Mouse (Mus musculus): ENCODE measurements around the gene Xk. TPM values are rescaled to one million over a fixed set of nuclear protein-coding genes. Genes with fewer than 3 reads are reported as not detected.

Xk gene
- total RNA-seq, 2 experiments from 2014 or later = 4.3 to 6.4 TPM

Other genes with a start within 250 kb of the Xk start
- not detected for gene Fthl17e, start 239.3 kb upstream of the Xk start, total RNA-seq (2021)
- gene Fthl17f, start 209.7 kb upstream of the Xk start, total RNA-seq (2021) = not detected
- not detected for gene 4930402K13Rik, start 168.2 kb upstream of the Xk start, total RNA-seq (2021)
- under 1 TPM; 0.13 to 0.73 TPM for gene Lancl3, start 72.9 kb upstream of the Xk start, total RNA-seq (2021)
- not detected for gene Gm14862, start 15.9 kb upstream of the Xk start, total RNA-seq (2021)
- gene H2al1m, start 11.0 kb downstream of the Xk start, total RNA-seq (2021) = not detected
- gene H2al1k, start 77.9 kb downstream of the Xk start, total RNA-seq (2021) = not detected
- 1 to 10 TPM in 1 of 2 experiments, under 1 TPM in 1; 0.77 to 2.8 TPM for gene Cybb, start 215.0 kb downstream of the Xk start, total RNA-seq (2021)